ENCODE assay signal across 28 mouse cellular contexts in genomic region chr16:31446067-31446853, GRCm38 (mm10). TPM values are rescaled to one million over a fixed set of nuclear protein-coding genes. Genes with fewer than 3 reads are reported as not detected.
DNase-seq lines count a peak whose midpoint lies in the region; ATAC-seq lines count a peak whose summit lies in the region.
"Had no signal": no experiment of that assay in that cellular context is flagged by ENCODE, and none has a peak within 500 bp of the region (broad histone marks: within the 10 kb centered on the region; RNA-seq: fewer than 3 reads in every experiment).

No protein-coding gene starts in this region.

- WGBS in hindbrain, embryonic 16.5 days = 73% methylated on average over 15 of the region's 15 CpGs
- 75% methylated on average over 15 of the region's 15 CpGs for WGBS in hindbrain, embryonic 14.5 days

- no peaks in the 10 kb centered on the region for H3K9me3 ChIP-seq in hindbrain, embryonic 16.5 days (ENCODE audit: control insufficient read depth, low read length)
- no peaks in the 10 kb centered on the region for H3K9me3 ChIP-seq in hindbrain, embryonic 14.5 days (ENCODE audit: control insufficient read depth, low read length)
- H3K9me3 ChIP-seq: forebrain, embryonic 15.5 days; heart, embryonic 13.5 days; hindbrain, embryonic 10.5 days; limb, embryonic 10.5 days; limb, embryonic 15.5 days; liver, embryonic 13.5 days; neural tube, embryonic 12.5 days had no signal

- H3K4me2 ChIP-seq in hindbrain, embryonic 16.5 days (ENCODE audit: low read length) = no peak overlapping the region
- no peak overlapping the region for H3K4me2 ChIP-seq in hindbrain, embryonic 14.5 days (replicated peaks)
- H3K4me2 ChIP-seq: forebrain, embryonic 15.5 days; heart, embryonic 13.5 days; limb, embryonic 15.5 days; liver, embryonic 13.5 days; neural tube, embryonic 12.5 days had no signal

- H3K27ac ChIP-seq in hindbrain, embryonic 16.5 days (ENCODE audit: low read depth, low read length) = no peak overlapping the region
- H3K27ac ChIP-seq in hindbrain, embryonic 14.5 days = no peak overlapping the region
- H3K27ac ChIP-seq: forebrain, embryonic 15.5 days; heart, adult 2 months; heart, embryonic 13.5 days; hindbrain, embryonic 10.5 days; limb, embryonic 10.5 days; limb, embryonic 15.5 days; liver, embryonic 13.5 days; macrophage; neural tube, embryonic 12.5 days had no signal

- peak; percentile 18; the same call in 1 of the 2 replicates for ATAC-seq in hindbrain, embryonic 16.5 days
- ATAC-seq in hindbrain, embryonic 14.5 days (ENCODE audit: low FRiP score) = no peak
- ATAC-seq: forebrain, embryonic 15.5 days; intestine, postnatal 0 days; Patski had no signal

- no peak for DNase-seq in hindbrain, embryonic 14.5 days (ENCODE audit: low spot score)
- DNase-seq in brain, adult 2 months (ENCODE audit: low read depth, low spot score) = peak; percentile 97
- peak; percentile 93 for DNase-seq in cerebellum, adult 11-12 months
- peak; percentile 95 for DNase-seq in cerebellum, adult 9-11 months
- no peak for DNase-seq in right cerebral cortex, adult 18-20 months
- DNase-seq in natural killer cell, adult 2 months (ENCODE audit: low spot score in 2 of 2) = no peak
- DNase-seq in urinary bladder, adult 18-20 months (ENCODE audit: low spot score in 2 of 2) = no peak
- DNase-seq: adrenal gland, postnatal 14 days; heart, adult 2 months; heart, postnatal 10 days; kidney, adult 9 months; kidney, postnatal 14 days; liver, embryonic 13.5 days; lung, adult 2 months; lung, postnatal 10 days; midbrain, embryonic 14.5 days; thymus, adult 2 months; thymus, postnatal 36 days had no signal

- H3K36me3 ChIP-seq in hindbrain, embryonic 16.5 days (ENCODE audit: control insufficient read depth, insufficient read depth, low read length) = peaks cover 24% of the 10 kb centered on the region
- H3K36me3 ChIP-seq in hindbrain, embryonic 14.5 days (replicated peaks; ENCODE audit: control insufficient read depth, insufficient read depth) = peaks cover 56% of the 10 kb centered on the region
- H3K36me3 ChIP-seq: heart, embryonic 13.5 days; limb, embryonic 10.5 days had no signal

- H3K4me3 ChIP-seq in hindbrain, embryonic 16.5 days (ENCODE audit: low read length) = no peak overlapping the region
- no peak overlapping the region for H3K4me3 ChIP-seq in hindbrain, embryonic 14.5 days (replicated peaks; ENCODE audit: low read length)
- H3K4me3 ChIP-seq: forebrain, embryonic 15.5 days; heart, adult 2 months; heart, embryonic 13.5 days; hindbrain, embryonic 10.5 days; limb, embryonic 10.5 days; limb, embryonic 15.5 days; liver, embryonic 13.5 days; neural tube, embryonic 12.5 days had no signal

- H3K9ac ChIP-seq in hindbrain, embryonic 16.5 days (ENCODE audit: low read depth, low read length) = no peak overlapping the region
- H3K9ac ChIP-seq in hindbrain, embryonic 14.5 days = no peak overlapping the region
- H3K9ac ChIP-seq: forebrain, embryonic 15.5 days; heart, embryonic 13.5 days; limb, embryonic 15.5 days; liver, embryonic 13.5 days; neural tube, embryonic 12.5 days had no signal

- no peaks in the 10 kb centered on the region for H3K27me3 ChIP-seq in hindbrain, embryonic 16.5 days (replicated peaks; ENCODE audit: control insufficient read depth, insufficient read depth, low read length)
- no peaks in the 10 kb centered on the region for H3K27me3 ChIP-seq in hindbrain, embryonic 14.5 days (ENCODE audit: control insufficient read depth, insufficient read depth, low read length)
- H3K27me3 ChIP-seq: forebrain, embryonic 15.5 days; heart, embryonic 13.5 days; limb, embryonic 15.5 days; liver, embryonic 13.5 days; neural tube, embryonic 12.5 days; Patski had no signal

- no peaks in the 10 kb centered on the region for H3K4me1 ChIP-seq in hindbrain, embryonic 16.5 days (ENCODE audit: control insufficient read depth, insufficient read depth, low read depth, low read length)
- H3K4me1 ChIP-seq in hindbrain, embryonic 14.5 days (replicated peaks; ENCODE audit: control insufficient read depth, insufficient read depth, low read length) = no peaks in the 10 kb centered on the region
- H3K4me1 ChIP-seq: forebrain, embryonic 15.5 days; heart, embryonic 13.5 days; limb, embryonic 15.5 days; liver, embryonic 13.5 days; neural tube, embryonic 12.5 days had no signal

RNA-seq across cellular contexts. Expression of gene Bdh1, which starts 24.2 kb away (rescaled TPM):
- polyA plus RNA-seq in hindbrain, embryonic 16.5 days (2015; fragmentation: Nextera tagmentation; extraction: Ambion mirVana) = 141 and 145 TPM in 2 replicates
- polyA plus RNA-seq in hindbrain, embryonic 14.5 days (2014; fragmentation: Nextera tagmentation; extraction: Ambion mirVana) = 92.7 and 118 TPM in 2 replicates

Comparison
In these comparisons a context has a peak if more than half of its experiments do, and no peak if none do; other contexts are left out.
1. DNase-seq: peak in brain, adult 2 months (single experiment), cerebellum, adult 11-12 months (single experiment) and cerebellum, adult 9-11 months (single experiment); none in hindbrain, embryonic 14.5 days (single experiment), right cerebral cortex, adult 18-20 months (single experiment), natural killer cell, adult 2 months (0 of 2) and urinary bladder, adult 18-20 months (0 of 2).